9 mouse cellular contexts compared by ENCODE assay signal in genomic region chr19:12007105-12007931, GRCm38 (mm10). TPM values are rescaled to one million over a fixed set of nuclear protein-coding genes. Genes with fewer than 3 reads are reported as not detected.
DNase-seq lines count a peak whose midpoint lies in the region; ATAC-seq and TF ChIP-seq lines count a peak whose summit lies in the region.
"Had no signal": no experiment of that assay in that cellular context is flagged by ENCODE, and none has a peak within 500 bp of the region (broad histone marks: within the 10 kb centered on the region; RNA-seq: fewer than 3 reads in every experiment).

No protein-coding gene starts in this region.

- H3K27ac ChIP-seq in testis, adult 2 months (ENCODE audit: control insufficient read depth, insufficient read depth, low read depth, low read length), result no peak overlapping the region
- peak overlapping the region; percentile 73; the same call in 1 of the 2 replicates for H3K27ac ChIP-seq in forebrain, postnatal 0 days (ENCODE audit: low read depth, low read length)
- no peak overlapping the region for H3K27ac ChIP-seq in intestine, embryonic 16.5 days (ENCODE audit: low read length)

- WGBS in forebrain, postnatal 0 days, result 13% methylated on average over 17 of the region's 17 CpGs
- WGBS in intestine, embryonic 16.5 days, result 15% methylated on average over 17 of the region's 17 CpGs

- DNase-seq in testis, postnatal 14 days (ENCODE audit: low spot score), result no peak
- peak; percentile 50 for DNase-seq in c-Kit-negative CD71-positive TER-119-positive erythroid progenitor cells, embryonic 14.5 days (ENCODE audit: low read depth, low spot score)
- no peak for DNase-seq in forebrain, postnatal 0 days
- DNase-seq in lung, adult 18-20 months, result peak; percentile 58 to 69
- DNase-seq in retina, embryonic 14.5 days (ENCODE audit: low spot score), result peak; percentile 73
- no peak for DNase-seq in layer of hippocampus, adult 9-10 months (ENCODE audit: low spot score)

- no peaks in the 10 kb centered on the region for H3K9me3 ChIP-seq in forebrain, postnatal 0 days (ENCODE audit: low read length)
- no peaks in the 10 kb centered on the region for H3K9me3 ChIP-seq in intestine, embryonic 16.5 days (ENCODE audit: control insufficient read depth, low read length)

- H3K9ac ChIP-seq in forebrain, postnatal 0 days, result 0 out of 2 replicates have a peak overlapping the region, but pooled peaks have one; percentile 57
- peak overlapping the region; percentile 75; the same call in 1 of the 2 replicates for H3K9ac ChIP-seq in intestine, embryonic 16.5 days (ENCODE audit: low read depth, low read length)

- H3K36me3 ChIP-seq in testis, adult 2 months (ENCODE audit: control insufficient read depth, insufficient read depth, low read length), result no peaks in the 10 kb centered on the region
- no peaks in the 10 kb centered on the region for H3K36me3 ChIP-seq in forebrain, postnatal 0 days (ENCODE audit: insufficient read depth)
- H3K36me3 ChIP-seq in intestine, embryonic 16.5 days (ENCODE audit: control insufficient read depth, insufficient read depth, low read length), result no peaks in the 10 kb centered on the region

- H3K4me3 ChIP-seq in testis, adult 2 months (ENCODE audit: control insufficient read depth, low read depth, low read length), result peak overlapping the region; percentile 37
- H3K4me3 ChIP-seq in forebrain, postnatal 0 days (ENCODE audit: low read depth, low read length), result peak overlapping the region; percentile 60
- peak overlapping the region; percentile 68 for H3K4me3 ChIP-seq in intestine, embryonic 16.5 days (ENCODE audit: low read length)

- peak overlapping the region; percentile 62 for H3K4me2 ChIP-seq in forebrain, postnatal 0 days (ENCODE audit: low read depth)
- peak overlapping the region; percentile 77 for H3K4me2 ChIP-seq in intestine, embryonic 16.5 days (ENCODE audit: low read depth, low read length)

- no peak for TF ChIP-seq CTCF in testis, adult 2 months (IDR thresholded peaks at IDR 0.05; ENCODE audit: control insufficient read depth, insufficient read depth, insufficient replicate concordance, low read depth, low read length)
- peak; percentile 59 for TF ChIP-seq CTCF in forebrain, postnatal 0 days (IDR thresholded peaks at IDR 0.05; ENCODE audit: low read depth)

- no peak for TF ChIP-seq POLR2A in testis, adult 2 months (IDR thresholded peaks at IDR 0.05; ENCODE audit: control insufficient read depth, low read depth, low read length)

- no peaks in the 10 kb centered on the region for H3K27me3 ChIP-seq in testis, adult 2 months (ENCODE audit: control insufficient read depth, insufficient read depth, low read length)
- H3K27me3 ChIP-seq in forebrain, postnatal 0 days (ENCODE audit: insufficient read depth, low read length), result no peaks in the 10 kb centered on the region
- H3K27me3 ChIP-seq in intestine, embryonic 16.5 days (replicated peaks; ENCODE audit: control insufficient read depth, insufficient read depth, low read length), result no peaks in the 10 kb centered on the region

- peaks cover 14% of the 10 kb centered on the region for H3K4me1 ChIP-seq in testis, adult 2 months (ENCODE audit: control insufficient read depth, insufficient read depth, low read length)
- H3K4me1 ChIP-seq in forebrain, postnatal 0 days (ENCODE audit: insufficient read depth), result peaks cover 18% of the 10 kb centered on the region
- peaks cover 12% of the 10 kb centered on the region for H3K4me1 ChIP-seq in intestine, embryonic 16.5 days (ENCODE audit: control insufficient read depth, insufficient read depth, low read length)

- no peak for ATAC-seq in forebrain, postnatal 0 days
- no peak for ATAC-seq in intestine, embryonic 16.5 days

RNA-seq across cellular contexts. Expression of gene Olfr1423, which starts 33.8 kb away (rescaled TPM):
- not detected in 2 replicates for polyA plus RNA-seq in testis, adult 2 months (2012; rRNA removed)
- not detected in 2 replicates for total RNA-seq in forebrain, postnatal 0 days (2014; rRNA removed)
- polyA plus RNA-seq in forebrain, postnatal 0 days (2015; fragmentation: Nextera tagmentation; extraction: Ambion mirVana), result not detected in 2 replicates
- not detected in 2 replicates for polyA plus RNA-seq in intestine, embryonic 16.5 days (2015; fragmentation: Nextera tagmentation; extraction: Ambion mirVana)
- total RNA-seq: gastrocnemius, postnatal 36 days had no signal

RNA-seq across cellular contexts. Expression of gene Osbp, which starts 41.6 kb away (rescaled TPM):
- polyA plus RNA-seq in testis, adult 2 months (2012; rRNA removed), result 23.0 and 24.4 TPM in 2 replicates
- 27.3 and 30.3 TPM in 2 replicates for total RNA-seq in forebrain, postnatal 0 days (2014; rRNA removed)
- polyA plus RNA-seq in forebrain, postnatal 0 days (2015; fragmentation: Nextera tagmentation; extraction: Ambion mirVana), result 2.3 and 3.1 TPM in 2 replicates
- polyA plus RNA-seq in intestine, embryonic 16.5 days (2015; fragmentation: Nextera tagmentation; extraction: Ambion mirVana), result 3.3 and 3.8 TPM in 2 replicates

RNA-seq across cellular contexts. Expression of gene Olfr1424, which starts 55.2 kb away (rescaled TPM):
- 0.12 TPM in 1 of 2 replicates, not detected in the other for polyA plus RNA-seq in testis, adult 2 months (2012; rRNA removed)
- total RNA-seq in forebrain, postnatal 0 days (2014; rRNA removed), result not detected in 2 replicates
- polyA plus RNA-seq in forebrain, postnatal 0 days (2015; fragmentation: Nextera tagmentation; extraction: Ambion mirVana), result not detected in 2 replicates
- polyA plus RNA-seq in intestine, embryonic 16.5 days (2015; fragmentation: Nextera tagmentation; extraction: Ambion mirVana), result not detected in 2 replicates
- total RNA-seq: gastrocnemius, postnatal 36 days had no signal

Comparison
In these comparisons a context has a peak if more than half of its experiments do, and no peak if none do; other contexts are left out.
1. DNase-seq: peak in c-Kit-negative CD71-positive TER-119-positive erythroid progenitor cells, embryonic 14.5 days (single experiment), lung, adult 18-20 months (2 of 2) and retina, embryonic 14.5 days (single experiment); none in testis, postnatal 14 days (single experiment), forebrain, postnatal 0 days (single experiment) and layer of hippocampus, adult 9-10 months (single experiment).
2. Peak in every context shown above with its lines, with median percentiles within 50 percentile points of each other: H3K4me3 ChIP-seq.